Mouse (Mus musculus): ENCODE measurements at regions not wholly inside any gene's neighbourhood (a gene's known extent, or its start where the extent isn't known, plus 50 kb on each side); places are given as distances from the start of the nearest gene placed in this dataset.
A peak's percentile ranks its signal among the peaks of the same experiment; 100 is the strongest.

GRCm38 (mm10) chr1:56210712-56211371 lies 426.4 kb downstream of the Hsfy2 start:
- no peak for ATAC-seq (replicated peaks; ENCODE audit: low read depth, poor library complexity, severe bottlenecking)

GRCm38 (mm10) chr1:56206615-56207267 lies 430.5 kb downstream of the Hsfy2 start:
- ATAC-seq (replicated peaks; ENCODE audit: low read depth, poor library complexity, severe bottlenecking): no peak

- no peak for ATAC-seq (replicated peaks; ENCODE audit: low read depth, poor library complexity, severe bottlenecking)
Observed at GRCm38 (mm10) chr1:56195224-56195623, 442.0 kb downstream of the Hsfy2 start.

DNA sequence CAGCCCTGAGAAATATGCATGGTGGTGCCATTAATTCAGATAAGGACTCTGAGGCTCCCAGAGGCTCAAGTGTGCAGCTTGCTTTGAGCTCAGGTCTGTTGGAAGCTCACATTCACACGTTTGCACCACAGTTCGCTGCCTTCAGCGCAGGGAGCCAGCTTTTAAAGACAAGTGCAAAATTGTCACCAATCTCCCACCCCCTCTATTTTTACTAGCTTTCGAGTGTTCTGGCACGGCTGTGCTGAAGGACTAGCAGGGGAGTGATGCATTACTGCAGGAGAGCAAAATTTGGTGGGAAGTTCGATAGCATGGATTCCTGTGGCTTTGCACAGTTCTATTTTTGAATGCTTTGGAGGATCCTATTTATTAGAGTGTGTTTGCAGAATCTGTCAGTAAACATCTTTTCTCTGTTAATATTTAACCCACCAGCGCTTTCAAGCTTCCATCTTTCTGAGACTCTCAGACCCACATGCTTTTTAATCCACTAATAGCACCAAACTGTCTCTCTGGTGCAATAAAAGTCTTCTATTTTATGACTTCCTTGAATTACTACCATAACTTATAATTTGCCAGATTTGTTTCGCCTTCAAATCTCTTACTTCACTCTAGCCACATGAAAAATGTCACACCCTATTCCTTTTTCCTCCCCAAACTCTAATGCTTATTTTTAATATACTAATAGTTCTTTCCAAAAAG lies 453.6 kb downstream of the Hsfy2 start:
- ATAC-seq (replicated peaks; ENCODE audit: low read depth, poor library complexity, severe bottlenecking): no peak

DNA sequence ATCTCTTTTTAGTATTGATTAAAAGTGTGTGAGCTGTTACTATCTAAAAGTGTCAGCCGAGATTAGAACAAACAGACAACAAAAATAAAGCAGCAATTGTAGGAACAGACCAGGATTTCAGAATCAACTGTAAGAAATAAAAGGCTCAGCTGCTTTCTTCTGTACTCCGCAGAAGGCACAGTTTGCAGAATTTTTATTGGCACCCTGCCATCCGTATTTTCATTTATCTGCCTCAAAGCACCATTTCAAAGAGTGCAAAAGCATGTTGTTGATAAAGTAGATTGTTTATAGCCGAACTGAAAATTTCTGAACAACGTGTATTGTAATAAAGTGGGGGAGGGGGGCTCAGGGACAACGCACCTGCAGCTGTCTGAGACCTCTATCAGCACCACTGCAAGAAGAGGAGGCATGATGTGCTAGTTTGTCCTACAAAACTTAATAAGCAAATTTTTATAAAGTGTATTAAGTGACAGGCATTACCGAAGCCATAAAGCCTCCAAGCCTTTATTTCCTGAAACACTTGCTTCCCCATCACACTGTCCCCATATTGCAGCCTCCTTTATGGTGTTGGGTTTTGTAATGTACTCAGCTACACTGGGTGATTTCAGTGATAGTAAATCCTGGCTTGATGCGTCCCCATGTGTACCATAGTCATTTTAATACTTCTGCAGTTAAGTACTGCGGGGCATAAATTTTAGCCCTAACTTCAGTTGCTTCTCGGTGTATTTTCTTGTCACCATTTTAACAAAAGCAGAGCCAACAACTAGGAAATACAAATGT lies 457.8 kb downstream of the Hsfy2 start:
- no peak for ATAC-seq (replicated peaks; ENCODE audit: low read depth, poor library complexity, severe bottlenecking)

DNA sequence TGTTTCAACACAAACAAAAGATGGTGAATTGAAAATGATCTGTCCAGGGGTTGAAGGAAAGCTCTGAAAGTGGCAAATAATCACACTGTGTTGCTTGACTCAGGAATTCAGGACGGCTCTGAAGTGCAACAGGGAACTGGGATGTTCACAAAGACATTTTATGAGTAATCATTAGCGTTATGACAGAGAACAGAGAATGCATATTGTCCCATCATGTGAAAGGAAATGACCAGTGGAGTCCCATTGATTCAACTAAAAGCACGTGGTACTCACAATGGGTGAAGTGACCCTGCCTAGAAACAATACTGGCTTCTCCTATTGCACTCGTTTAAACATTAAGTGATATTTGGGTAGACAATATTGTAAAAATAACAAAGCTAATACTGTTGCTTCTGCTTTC lies 466.1 kb downstream of the Hsfy2 start:
- ATAC-seq (replicated peaks; ENCODE audit: low read depth, poor library complexity, severe bottlenecking): no peak

DNA sequence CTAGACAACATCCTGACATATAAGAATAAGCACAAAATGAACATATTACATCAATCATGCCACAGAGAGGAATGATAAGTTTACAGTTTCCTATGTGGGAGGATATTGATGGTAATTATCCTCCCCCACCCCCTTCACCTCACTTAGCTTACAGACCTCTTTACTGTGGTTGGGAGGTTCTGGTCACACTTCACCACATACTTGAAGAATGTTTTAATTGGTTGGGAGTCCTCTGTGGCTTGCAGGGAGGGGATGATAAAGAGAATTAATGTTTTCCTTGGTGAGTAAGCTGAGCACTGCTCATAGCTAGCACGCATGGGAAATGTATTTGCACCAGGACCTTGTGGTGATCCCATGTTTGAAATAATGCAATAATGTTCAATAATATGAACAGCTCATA lies 468.5 kb downstream of the Hsfy2 start:
- no peak for ATAC-seq (replicated peaks; ENCODE audit: low read depth, poor library complexity, severe bottlenecking)

DNA sequence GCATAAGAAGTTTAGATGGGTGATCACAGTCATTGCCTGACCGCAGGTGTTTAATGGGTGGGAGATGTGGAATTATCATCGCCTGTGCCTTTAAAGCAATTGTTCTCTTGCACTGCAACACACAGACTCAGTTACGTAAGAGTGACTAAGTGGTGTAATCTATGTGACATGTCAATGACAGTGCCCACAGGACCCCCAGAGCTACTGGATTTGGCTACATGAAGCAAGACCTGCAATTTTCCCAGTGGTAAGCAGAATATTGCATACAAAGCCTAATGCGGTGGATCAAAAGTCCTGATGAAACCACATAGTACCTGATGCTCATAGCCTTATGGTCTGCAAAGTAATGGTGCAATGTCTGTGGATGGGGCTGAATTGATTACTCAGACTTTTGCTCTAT lies 469.2 kb downstream of the Hsfy2 start:
- ATAC-seq (replicated peaks; ENCODE audit: low read depth, poor library complexity, severe bottlenecking): no peak

- no peak for ATAC-seq (replicated peaks; ENCODE audit: low read depth, poor library complexity, severe bottlenecking)
Observed at GRCm38 (mm10) chr1:56165228-56165627, 472.0 kb downstream of the Hsfy2 start.

- no peak for ATAC-seq (replicated peaks; ENCODE audit: low read depth, poor library complexity, severe bottlenecking)
Observed at GRCm38 (mm10) chr1:56164366-56164765, 472.9 kb downstream of the Hsfy2 start.

DNA sequence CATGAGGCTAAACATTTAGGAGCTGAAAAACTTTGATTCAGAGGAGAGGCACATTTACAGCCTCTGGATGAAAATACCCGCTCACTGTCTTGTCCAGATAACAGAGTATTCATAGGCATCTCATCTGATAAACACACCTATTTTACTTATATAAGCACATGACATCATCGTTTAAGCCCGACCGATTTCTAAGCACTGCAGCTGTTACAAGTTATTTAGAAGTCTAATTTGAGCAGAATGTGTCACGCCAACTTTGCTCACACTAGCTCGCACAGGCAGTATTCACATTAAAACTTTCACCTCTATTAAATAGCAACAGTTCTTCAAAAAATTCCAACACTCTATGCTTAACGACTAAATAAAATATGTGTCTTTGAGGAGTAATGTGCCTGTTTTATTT lies 506.3 kb downstream of the Hsfy2 start:
- no peak for ATAC-seq (replicated peaks; ENCODE audit: low read depth, poor library complexity, severe bottlenecking)

- peak; percentile 56 for ATAC-seq (replicated peaks; ENCODE audit: low read depth, poor library complexity, severe bottlenecking)
Observed at GRCm38 (mm10) chr1:56089254-56089834, 547.9 kb downstream of the Hsfy2 start.

- no peak for ATAC-seq (replicated peaks; ENCODE audit: low read depth, poor library complexity, severe bottlenecking)
Observed at GRCm38 (mm10) chr1:56088357-56088756, 548.9 kb downstream of the Hsfy2 start.

GRCm38 (mm10) chr1:56076757-56077156 lies 560.5 kb downstream of the Hsfy2 start:
- no peak for ATAC-seq (replicated peaks; ENCODE audit: low read depth, poor library complexity, severe bottlenecking)

DNA sequence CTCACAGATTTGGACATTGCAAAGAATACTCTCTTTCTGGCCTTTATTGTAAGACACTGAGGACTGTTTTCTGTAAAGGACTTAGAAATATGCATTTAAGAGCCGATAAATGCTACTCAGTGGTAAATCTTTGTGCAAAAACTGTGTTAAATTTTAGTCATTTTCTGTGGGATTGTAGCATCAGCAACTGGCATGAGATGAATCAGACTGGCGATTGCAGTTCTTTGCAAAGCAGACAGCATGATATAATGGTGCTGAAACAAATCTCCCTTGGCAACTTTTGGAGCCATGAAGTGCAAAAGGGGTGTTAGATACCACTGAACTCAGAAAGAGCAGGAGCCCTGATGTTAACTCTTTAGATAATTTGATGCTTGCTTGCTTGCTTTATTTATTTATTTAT lies 565.0 kb downstream of the Hsfy2 start:
- no peak for ATAC-seq (replicated peaks; ENCODE audit: low read depth, poor library complexity, severe bottlenecking)

DNA sequence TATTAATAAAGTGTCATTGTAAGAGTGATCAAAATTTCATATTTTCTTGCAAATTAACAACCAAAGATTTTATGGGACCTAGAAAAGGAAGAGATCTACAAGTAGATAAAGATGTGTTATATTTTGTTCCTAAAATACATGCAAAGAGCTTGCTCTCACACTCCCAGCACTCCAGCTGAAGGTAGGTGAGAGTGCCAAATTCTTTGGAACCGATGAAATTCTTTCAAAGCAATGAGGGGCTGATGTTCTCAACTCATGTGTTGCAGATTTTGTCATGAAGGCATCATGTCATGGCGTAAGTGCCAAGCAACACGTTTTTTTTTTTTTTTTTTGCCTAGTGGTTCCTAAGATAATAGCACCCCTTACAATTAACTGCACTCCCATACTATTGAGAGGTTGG lies 573.8 kb downstream of the Hsfy2 start:
- ATAC-seq (replicated peaks; ENCODE audit: low read depth, poor library complexity, severe bottlenecking): no peak
